Mouse (Mus musculus) spleen, adult 2 months (tissue): ENCODE data around the gene Pafah1b1.

Experiments used
- CTCF ChIP-seq: fragments of 200-500 bp; IDR thresholded peaks from 2 replicates; pipeline ENCODE4 v1.5.1; 2011; ENCODE audit warnings: mild to moderate bottlenecking, inconsistent platforms; ENCODE audit not compliant: insufficient read depth, insufficient read length, insufficient replicate concordance; ENCODE audit errors: extremely low read depth
- POLR2A ChIP-seq: fragments of 200-500 bp; IDR thresholded peaks from 2 replicates; pipeline ENCODE4 v1.6.1; 2011; ENCODE audit warnings: low read depth, low read length, inconsistent platforms

DNA sequence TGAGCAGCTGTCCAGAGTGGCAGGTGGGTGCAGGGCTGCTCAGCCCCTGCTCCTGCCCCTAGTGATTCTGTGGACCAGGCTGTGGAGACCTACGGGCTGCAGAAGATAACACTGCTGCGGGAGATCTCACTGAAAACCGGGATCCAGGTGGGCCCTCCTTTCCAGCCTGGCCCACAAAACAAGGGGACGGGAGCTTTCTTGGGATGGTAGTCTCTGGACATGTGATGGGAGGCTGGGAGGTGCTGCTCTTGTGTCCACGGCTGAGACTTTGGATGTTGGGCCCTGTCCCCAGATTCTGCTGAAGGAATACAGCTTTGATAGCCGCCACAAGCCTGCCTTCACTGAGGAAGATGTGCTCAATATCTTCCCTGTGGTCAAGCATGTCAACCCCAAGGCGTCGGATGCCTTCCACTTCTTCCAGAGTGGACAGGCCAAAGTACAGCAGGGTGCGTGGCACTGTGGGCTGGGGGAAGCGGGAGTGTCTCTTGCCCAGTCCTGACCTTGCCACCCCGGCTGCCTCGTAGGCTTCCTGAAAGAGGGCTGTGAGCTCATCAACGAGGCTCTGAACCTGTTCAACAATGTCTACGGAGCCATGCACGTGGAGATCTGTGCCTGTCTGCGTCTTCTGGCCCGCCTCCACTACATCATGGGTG lies 58.7 kb downstream of the Pafah1b1 start:
- TF ChIP-seq POLR2A (no peak), CTCF (no peak)
